Mouse (Mus musculus): Measurements from ENCODE around the gene Map3k7. TPM values are rescaled to one million over a fixed set of nuclear protein-coding genes. Genes with fewer than 3 reads are reported as not detected.

Gene Map3k7
- polyA plus RNA-seq, 1 experiment from 2014 or later: 26.2 TPM

- Histone ChIP-seq H3K4me3 (ENCODE audit: low read depth, low read length) (no peak overlapping the region), H3K27me3 (replicated peaks; ENCODE audit: control insufficient read depth, insufficient read depth, low read length) (no peaks in the 10 kb centered on the region), H3K36me3 (ENCODE audit: control insufficient read depth, insufficient read depth, low read length) (no peaks in the 10 kb centered on the region), H3K4me1 (replicated peaks; ENCODE audit: control insufficient read depth, insufficient read depth, low read length) (no peaks in the 10 kb centered on the region), H3K4me2 (no peak overlapping the region), H3K9ac (ENCODE audit: low read depth, low read length) (no peak overlapping the region), H3K27ac (ENCODE audit: low read depth, low read length) (no peak overlapping the region), H3K9me3 (ENCODE audit: control insufficient read depth, low read length) (no peaks in the 10 kb centered on the region)
- ATAC-seq (replicated peaks; ENCODE audit: low FRiP score): no peak
- no peak for DNase-seq (ENCODE audit: low spot score)
- 83% methylated on average over 7 of the region's 7 CpGs for WGBS
Measured at GRCm38 (mm10) chr4:32037267-32037666, 73.4 kb downstream of the Map3k7 start.

GRCm38 (mm10) chr4:32041741-32042452 lies 78.0 kb downstream of the Map3k7 start:
- Histone ChIP-seq H3K27ac (ENCODE audit: low read depth, low read length) (no peak overlapping the region), H3K4me2 (no peak overlapping the region), H3K4me3 (ENCODE audit: low read depth, low read length) (no peak overlapping the region), H3K36me3 (ENCODE audit: control insufficient read depth, insufficient read depth, low read length) (no peaks in the 10 kb centered on the region), H3K9me3 (ENCODE audit: control insufficient read depth, low read length) (no peaks in the 10 kb centered on the region), H3K4me1 (replicated peaks; ENCODE audit: control insufficient read depth, insufficient read depth, low read length) (no peaks in the 10 kb centered on the region), H3K27me3 (replicated peaks; ENCODE audit: control insufficient read depth, insufficient read depth, low read length) (no peaks in the 10 kb centered on the region), H3K9ac (ENCODE audit: low read depth, low read length) (no peak overlapping the region)
- DNase-seq (ENCODE audit: low spot score): no peak
- no peak for ATAC-seq (replicated peaks; ENCODE audit: low FRiP score)
- WGBS: 73% methylated on average over 15 of the region's 15 CpGs

GRCm38 (mm10) chr4:32045234-32045633 lies 81.3 kb downstream of the Map3k7 start:
- H3K9ac ChIP-seq (ENCODE audit: low read depth, low read length): no peak overlapping the region
- H3K4me2 ChIP-seq: no peak overlapping the region
- H3K9me3 ChIP-seq (ENCODE audit: control insufficient read depth, low read length): no peaks in the 10 kb centered on the region
- no peak for DNase-seq (ENCODE audit: low spot score)
- 19% methylated on average over 5 of the region's 5 CpGs for whole genome bisulfite sequencing
- H3K4me3 ChIP-seq (ENCODE audit: low read depth, low read length): no peak overlapping the region
- H3K36me3 ChIP-seq (ENCODE audit: control insufficient read depth, insufficient read depth, low read length): no peaks in the 10 kb centered on the region
- no peak for ATAC-seq (replicated peaks; ENCODE audit: low FRiP score)
- no peaks in the 10 kb centered on the region for H3K27me3 ChIP-seq (replicated peaks; ENCODE audit: control insufficient read depth, insufficient read depth, low read length)
- H3K4me1 ChIP-seq (replicated peaks; ENCODE audit: control insufficient read depth, insufficient read depth, low read length): no peaks in the 10 kb centered on the region
- H3K27ac ChIP-seq (ENCODE audit: low read depth, low read length): no peak overlapping the region

GRCm38 (mm10) chr4:32049824-32050223 lies 85.9 kb downstream of the Map3k7 start:
- no peaks in the 10 kb centered on the region for H3K27me3 ChIP-seq (replicated peaks; ENCODE audit: control insufficient read depth, insufficient read depth, low read length)
- no peaks in the 10 kb centered on the region for H3K36me3 ChIP-seq (ENCODE audit: control insufficient read depth, insufficient read depth, low read length)
- H3K4me1 ChIP-seq (replicated peaks; ENCODE audit: control insufficient read depth, insufficient read depth, low read length): no peaks in the 10 kb centered on the region
- no peak for ATAC-seq (replicated peaks; ENCODE audit: low FRiP score)
- WGBS: 62% methylated on average over 4 of the region's 4 CpGs
- no peak overlapping the region for H3K4me2 ChIP-seq
- no peak overlapping the region for H3K27ac ChIP-seq (ENCODE audit: low read depth, low read length)
- DNase-seq (ENCODE audit: low spot score): no peak
- no peaks in the 10 kb centered on the region for H3K9me3 ChIP-seq (ENCODE audit: control insufficient read depth, low read length)
- no peak overlapping the region for H3K9ac ChIP-seq (ENCODE audit: low read depth, low read length)
- H3K4me3 ChIP-seq (ENCODE audit: low read depth, low read length): no peak overlapping the region

- Histone ChIP-seq H3K9me3 (ENCODE audit: control insufficient read depth, low read length) (no peaks in the 10 kb centered on the region), H3K4me2 (no peak overlapping the region), H3K36me3 (ENCODE audit: control insufficient read depth, insufficient read depth, low read length) (no peaks in the 10 kb centered on the region), H3K4me1 (replicated peaks; ENCODE audit: control insufficient read depth, insufficient read depth, low read length) (no peaks in the 10 kb centered on the region), H3K27me3 (replicated peaks; ENCODE audit: control insufficient read depth, insufficient read depth, low read length) (no peaks in the 10 kb centered on the region), H3K4me3 (ENCODE audit: low read depth, low read length) (no peak overlapping the region), H3K27ac (ENCODE audit: low read depth, low read length) (no peak overlapping the region), H3K9ac (ENCODE audit: low read depth, low read length) (no peak overlapping the region)
- WGBS: 89% methylated on average over 14 of the region's 14 CpGs
- ATAC-seq (replicated peaks; ENCODE audit: low FRiP score) (no peak), DNase-seq (ENCODE audit: low spot score) (no peak)
Measured at GRCm38 (mm10) chr4:32053171-32053570, 89.3 kb downstream of the Map3k7 start.

GRCm38 (mm10) chr4:32055151-32056052 lies 91.5 kb downstream of the Map3k7 start:
- Histone ChIP-seq H3K9me3 (ENCODE audit: control insufficient read depth, low read length) (no peaks in the 10 kb centered on the region), H3K4me2 (peak overlapping the region; percentile 76), H3K27ac (ENCODE audit: low read depth, low read length) (no peak overlapping the region), H3K4me1 (replicated peaks; ENCODE audit: control insufficient read depth, insufficient read depth, low read length) (no peaks in the 10 kb centered on the region), H3K4me3 (ENCODE audit: low read depth, low read length) (peak overlapping the region; percentile 45), H3K9ac (ENCODE audit: low read depth, low read length) (peak overlapping the region; percentile 42; the same call in 1 of the 2 replicates), H3K27me3 (replicated peaks; ENCODE audit: control insufficient read depth, insufficient read depth, low read length) (no peaks in the 10 kb centered on the region), H3K36me3 (ENCODE audit: control insufficient read depth, insufficient read depth, low read length) (no peaks in the 10 kb centered on the region)
- ATAC-seq (replicated peaks; ENCODE audit: low FRiP score) (peak; percentile 78), DNase-seq (ENCODE audit: low spot score) (peak; percentile 76)
- 26% methylated on average over 21 of the region's 21 CpGs for WGBS

GRCm38 (mm10) chr4:32056441-32056840 lies 92.5 kb downstream of the Map3k7 start:
- WGBS: 73% methylated on average over 7 of the region's 7 CpGs
- ATAC-seq (replicated peaks; ENCODE audit: low FRiP score) (no peak), DNase-seq (ENCODE audit: low spot score) (no peak)
- Histone ChIP-seq H3K9ac (ENCODE audit: low read depth, low read length) (no peak overlapping the region), H3K9me3 (ENCODE audit: control insufficient read depth, low read length) (no peaks in the 10 kb centered on the region), H3K4me2 (no peak overlapping the region), H3K27ac (ENCODE audit: low read depth, low read length) (no peak overlapping the region), H3K36me3 (ENCODE audit: control insufficient read depth, insufficient read depth, low read length) (no peaks in the 10 kb centered on the region), H3K4me3 (ENCODE audit: low read depth, low read length) (no peak overlapping the region), H3K4me1 (replicated peaks; ENCODE audit: control insufficient read depth, insufficient read depth, low read length) (no peaks in the 10 kb centered on the region), H3K27me3 (replicated peaks; ENCODE audit: control insufficient read depth, insufficient read depth, low read length) (no peaks in the 10 kb centered on the region)

GRCm38 (mm10) chr4:32057102-32057501 lies 93.2 kb downstream of the Map3k7 start:
- H3K9me3 ChIP-seq (ENCODE audit: control insufficient read depth, low read length): no peaks in the 10 kb centered on the region
- H3K27ac ChIP-seq (ENCODE audit: low read depth, low read length): no peak overlapping the region
- DNase-seq (ENCODE audit: low spot score) (no peak), ATAC-seq (replicated peaks; ENCODE audit: low FRiP score) (0 out of 2 replicates have a peak, but pooled peaks have one; percentile 41)
- WGBS: 44% methylated on average over 5 of the region's 5 CpGs
- no peak overlapping the region for H3K4me2 ChIP-seq
- no peak overlapping the region for H3K4me3 ChIP-seq (ENCODE audit: low read depth, low read length)
- no peaks in the 10 kb centered on the region for H3K27me3 ChIP-seq (replicated peaks; ENCODE audit: control insufficient read depth, insufficient read depth, low read length)
- H3K9ac ChIP-seq (ENCODE audit: low read depth, low read length): no peak overlapping the region
- no peaks in the 10 kb centered on the region for H3K36me3 ChIP-seq (ENCODE audit: control insufficient read depth, insufficient read depth, low read length)
- H3K4me1 ChIP-seq (replicated peaks; ENCODE audit: control insufficient read depth, insufficient read depth, low read length): no peaks in the 10 kb centered on the region

Measured in liver, embryonic 11.5 days (tissue).